Mouse (Mus musculus): ENCODE results near the gene Arf5.

The Arf5 gene

DNA sequence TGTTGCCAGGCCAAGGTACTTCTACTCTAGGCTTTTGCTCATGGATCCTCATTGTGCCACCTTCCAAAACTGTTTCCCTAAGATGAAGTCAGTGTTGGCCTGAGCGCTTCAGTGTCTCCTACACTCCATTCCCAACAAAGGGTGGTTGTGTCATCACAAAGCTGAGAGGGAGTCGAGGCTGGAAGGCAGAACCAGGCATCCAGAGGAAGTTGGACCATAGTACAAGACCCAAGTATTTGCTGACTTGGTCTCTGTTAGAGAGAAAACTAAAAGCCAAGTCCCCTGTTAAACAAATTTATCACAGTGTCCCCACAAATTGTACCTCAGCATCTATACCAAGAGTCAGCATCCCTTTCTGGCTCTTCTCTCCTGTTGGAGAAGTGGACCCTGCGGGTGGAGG lies 4.9 kb downstream of the Arf5 start, which contains the start of gene Gcc1:
TSS of gene Gcc1 (minus strand) at position 101 of the 400 bp plus-strand sequence.
- DNase-seq (ENCODE audit: low spot score in 2 of 2) = no peak

DNA sequence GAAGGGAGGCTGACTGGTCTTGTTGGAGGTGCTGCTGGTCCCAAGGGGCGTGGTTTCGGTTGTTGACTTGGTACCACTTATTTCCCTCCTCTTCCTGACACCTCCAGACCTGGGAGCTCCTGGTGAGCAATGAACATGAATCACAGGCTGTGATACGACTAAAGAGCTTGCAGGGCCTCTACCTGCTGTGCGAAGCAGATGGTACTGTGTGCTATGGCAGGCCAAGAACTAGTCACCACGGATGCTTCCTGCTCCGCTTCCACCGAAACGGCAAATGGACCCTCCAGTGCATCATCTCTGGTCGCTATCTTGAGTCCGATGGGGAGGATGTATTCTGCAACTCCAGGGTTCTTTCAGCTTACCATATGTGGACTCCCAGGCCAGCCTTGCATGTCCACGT lies 6.5 kb downstream of the Arf5 start:
- no peak for DNase-seq (ENCODE audit: low spot score in 2 of 2)

DNA sequence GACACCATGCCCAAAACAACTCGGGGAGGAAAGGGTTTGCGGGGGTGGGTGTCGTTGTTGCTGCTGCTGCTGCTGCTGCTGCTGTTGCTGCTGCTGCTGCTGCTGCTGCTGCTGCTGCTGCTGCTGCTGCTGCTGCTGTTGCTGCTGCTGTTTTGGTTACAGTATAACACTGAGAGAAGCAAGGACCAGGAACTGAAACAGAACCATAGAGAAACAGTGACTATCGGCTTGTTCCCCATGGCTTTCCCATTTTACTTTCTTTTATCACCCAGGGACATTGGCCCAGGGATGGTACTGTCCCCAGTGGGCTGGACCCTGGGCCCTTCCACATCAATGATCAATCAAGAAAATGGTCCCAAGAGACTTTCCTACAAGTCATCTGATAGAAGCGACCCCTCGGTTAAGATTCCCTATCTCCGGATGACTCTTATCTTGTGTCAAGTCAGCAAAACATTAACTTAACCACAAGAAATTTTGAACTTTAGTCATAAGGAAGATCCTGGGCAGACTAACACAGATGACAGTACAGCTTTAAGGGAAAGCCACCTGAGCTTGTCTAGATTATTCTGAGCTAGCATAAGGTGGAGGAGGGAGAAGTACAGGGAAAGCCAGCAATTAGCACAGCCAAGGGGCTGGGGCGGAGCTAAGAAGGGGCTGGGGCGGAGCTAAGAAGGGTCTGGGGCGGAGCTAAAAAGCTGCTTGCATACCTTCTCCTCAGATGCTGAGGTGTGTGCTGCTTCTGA lies 7.6 kb downstream of the Arf5 start:
- DNase-seq (ENCODE audit: low spot score in 2 of 2) = no peak

DNA sequence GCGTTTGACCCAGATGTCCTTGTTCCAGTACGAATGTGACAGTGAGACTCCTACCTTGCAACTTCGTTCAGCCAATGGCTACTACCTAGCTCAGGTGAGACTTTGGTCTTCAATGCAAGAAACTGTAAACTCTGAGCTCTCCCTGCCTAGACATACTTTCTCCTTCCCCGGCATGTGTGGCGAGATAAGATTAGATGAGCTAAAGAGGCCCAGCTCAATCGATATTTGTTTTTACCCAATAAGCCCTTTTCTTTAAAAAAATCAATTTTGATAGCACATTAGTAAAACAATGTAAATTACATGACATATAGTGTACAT lies 8.1 kb downstream of the Arf5 start:
- DNase-seq (ENCODE audit: low spot score in 2 of 2) = no peak

DNA sequence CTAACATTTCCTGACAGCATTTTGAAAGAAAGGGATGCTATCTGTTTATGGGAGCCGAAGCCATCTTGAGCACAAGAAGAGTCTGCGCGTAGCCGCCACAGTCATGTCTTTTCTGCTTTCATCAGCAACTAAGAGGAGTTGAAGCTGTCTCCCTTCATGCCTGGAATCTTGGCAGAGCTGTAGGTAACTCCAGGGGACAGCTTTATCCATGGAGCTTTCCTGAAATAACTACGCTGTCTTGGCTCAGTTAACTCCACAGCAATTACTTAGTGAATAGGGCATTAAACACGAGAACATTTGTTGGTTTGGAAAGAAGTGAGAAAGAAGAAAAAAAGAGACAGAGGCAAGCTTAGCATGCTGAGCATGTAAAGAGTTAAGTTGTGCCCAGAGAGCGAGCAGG lies 24.6 kb downstream of the Arf5 start:
- no peak for DNase-seq (ENCODE audit: low spot score in 2 of 2)

DNA sequence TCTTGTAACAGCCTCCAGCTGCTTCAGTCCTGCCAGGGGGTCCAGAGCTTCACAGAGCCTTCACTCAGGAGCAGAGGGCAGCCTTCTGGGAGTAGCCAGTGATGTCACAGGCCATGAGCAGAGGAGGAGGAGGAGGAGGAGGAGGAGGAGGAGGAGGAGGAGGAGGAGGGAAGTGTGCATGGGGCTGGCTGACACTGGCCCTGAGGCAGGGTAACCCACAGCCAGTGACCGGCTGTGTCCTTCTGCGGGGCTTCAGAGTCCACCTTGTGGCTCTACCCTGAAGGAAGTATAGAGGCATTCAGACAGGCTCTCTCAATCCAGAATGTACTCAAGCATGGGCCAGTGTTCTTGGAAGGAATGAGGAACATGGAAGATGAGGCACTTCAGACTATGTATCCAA lies 25.9 kb downstream of the Arf5 start, which contains the start of gene Pax4:
TSS of gene Pax4 (minus strand) at position 101 of the 400 bp plus-strand sequence.
- no peak for DNase-seq (ENCODE audit: low spot score in 2 of 2)

DNA sequence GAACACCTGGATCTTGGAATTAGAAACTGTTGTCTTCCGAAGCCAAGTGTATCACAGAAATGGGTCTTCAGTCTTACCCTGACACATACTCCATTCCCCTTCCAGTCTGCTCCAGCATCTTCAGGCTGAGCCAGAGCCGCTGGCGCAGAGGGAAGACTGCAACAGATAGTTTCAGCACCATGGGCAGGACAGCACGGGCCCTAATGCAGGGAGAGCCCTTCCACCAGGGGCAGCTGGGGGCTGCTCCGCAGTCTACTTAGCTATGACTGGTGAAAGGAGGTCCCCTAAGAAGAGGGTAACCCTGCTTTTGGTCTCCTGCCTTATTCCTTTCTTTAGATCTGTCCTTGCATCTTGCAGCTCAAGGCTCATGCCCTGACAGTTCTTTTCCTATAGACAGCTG lies 27.1 kb downstream of the Arf5 start:
- DNase-seq (ENCODE audit: low spot score in 2 of 2) = no peak

DNA sequence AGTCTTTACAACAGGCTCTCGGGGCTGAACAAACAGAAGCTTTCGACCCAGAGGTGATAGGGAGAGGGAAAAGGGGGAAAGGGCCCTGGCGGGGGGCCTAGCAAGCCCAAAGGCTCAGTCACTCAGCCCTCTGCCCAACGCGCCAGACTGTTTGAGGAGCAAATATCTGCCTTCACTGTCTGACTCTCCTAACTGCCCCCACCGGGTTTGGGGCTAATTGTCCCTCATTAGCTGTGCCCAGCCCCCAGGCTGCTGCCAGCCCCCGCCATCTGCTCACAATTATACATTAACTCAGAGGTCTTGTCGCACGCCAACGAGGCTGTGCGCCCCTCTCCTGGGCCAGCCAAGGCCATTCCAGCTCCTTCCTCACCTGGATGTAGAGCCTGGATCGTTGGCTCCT lies 27.6 kb downstream of the Arf5 start:
- no peak for DNase-seq (ENCODE audit: low spot score in 2 of 2)

DNA sequence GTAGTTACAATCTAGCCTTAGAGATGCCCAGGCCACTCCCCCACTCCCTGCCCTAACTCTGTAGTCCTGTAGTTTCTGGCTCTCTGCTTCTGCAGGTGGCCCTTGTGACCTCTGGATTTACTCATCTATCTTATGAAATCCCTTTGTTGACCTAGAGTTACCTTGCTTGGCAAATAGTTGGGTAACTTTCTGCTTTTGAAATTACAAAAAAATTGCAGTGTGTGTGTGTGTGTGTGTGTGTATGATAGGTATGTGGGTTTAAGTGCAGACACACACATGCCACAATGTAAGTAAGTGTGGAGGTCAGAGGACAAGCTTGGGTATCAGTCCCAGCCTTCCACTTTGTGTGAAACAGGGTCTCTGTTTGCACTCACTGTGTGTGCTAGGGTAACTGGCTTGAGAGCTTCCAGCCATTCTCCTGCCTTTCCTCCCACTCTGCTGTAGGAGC lies 35.9 kb downstream of the Arf5 start:
- no peak for DNase-seq (ENCODE audit: low spot score in 2 of 2)

DNA sequence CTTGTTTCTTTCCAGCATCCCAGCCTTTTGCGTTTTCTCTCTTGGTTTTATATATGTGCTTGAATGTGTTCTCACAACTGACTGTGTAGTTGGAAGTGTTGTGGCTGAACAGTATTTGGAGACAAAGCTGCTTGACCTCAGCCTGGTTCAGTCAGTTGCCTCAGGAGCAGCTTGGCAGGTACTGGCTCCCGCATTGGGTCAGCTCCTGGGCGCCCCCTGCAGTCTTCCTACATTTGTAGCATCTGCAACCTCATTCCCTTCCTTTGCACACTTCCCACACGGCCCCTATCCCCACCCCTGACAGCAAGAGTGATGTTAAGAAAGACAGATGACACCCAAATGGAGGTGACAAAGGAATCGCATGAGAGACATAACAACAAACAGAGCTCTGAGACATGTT lies 37.2 kb downstream of the Arf5 start:
- peak; percentile 56 to 58 for DNase-seq (ENCODE audit: low spot score in 2 of 2)

DNA sequence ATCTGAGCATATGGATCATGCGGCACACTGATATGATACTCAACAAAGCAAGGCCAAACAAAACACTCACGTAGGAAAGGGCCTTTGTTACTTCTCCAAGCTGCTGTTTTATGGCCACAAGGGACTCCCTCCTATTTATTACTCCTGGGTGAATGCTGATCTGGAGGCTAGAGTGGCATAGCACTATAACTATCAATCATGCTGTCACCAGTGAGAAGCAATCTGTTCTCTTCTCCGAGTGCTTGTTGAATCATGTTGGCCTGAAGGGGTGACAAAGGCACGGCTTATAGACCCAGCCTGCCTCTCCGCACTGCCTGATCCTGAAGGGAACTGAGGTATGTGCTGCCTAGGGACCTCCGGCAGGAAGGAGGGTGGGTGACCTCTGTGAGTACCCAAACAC lies 41.3 kb downstream of the Arf5 start:
- DNase-seq (ENCODE audit: low spot score in 2 of 2) = no peak

DNA sequence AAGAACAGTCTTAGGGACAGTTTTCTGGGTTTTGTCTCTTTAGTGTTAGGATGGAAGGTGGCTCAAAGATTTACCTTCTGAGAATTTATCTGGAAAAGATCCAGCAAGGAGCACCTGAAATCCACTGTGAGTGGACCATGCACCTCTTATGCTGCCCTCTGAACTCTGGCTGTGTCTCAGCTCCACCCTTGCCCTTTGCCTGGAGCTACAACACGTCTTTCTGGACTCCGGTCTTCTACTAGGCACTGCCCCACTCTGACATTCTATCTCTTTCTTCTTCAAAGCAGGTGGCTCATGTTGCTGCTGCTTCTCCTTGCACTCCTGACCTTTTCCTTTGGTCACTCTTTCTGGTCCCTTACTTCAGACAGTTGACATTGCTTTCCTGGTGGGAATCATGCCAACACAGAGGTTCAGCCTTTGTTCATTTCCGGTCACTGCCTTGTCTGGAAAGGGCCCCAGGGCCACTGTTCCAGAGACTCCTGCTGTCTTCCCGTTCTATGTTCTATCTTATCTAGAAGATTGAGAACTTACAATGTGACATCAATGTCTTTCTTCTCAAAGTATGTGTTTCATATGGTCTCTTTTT lies 46.8 kb downstream of the Arf5 start:
- no peak for DNase-seq (ENCODE audit: low spot score in 2 of 2)

DNA sequence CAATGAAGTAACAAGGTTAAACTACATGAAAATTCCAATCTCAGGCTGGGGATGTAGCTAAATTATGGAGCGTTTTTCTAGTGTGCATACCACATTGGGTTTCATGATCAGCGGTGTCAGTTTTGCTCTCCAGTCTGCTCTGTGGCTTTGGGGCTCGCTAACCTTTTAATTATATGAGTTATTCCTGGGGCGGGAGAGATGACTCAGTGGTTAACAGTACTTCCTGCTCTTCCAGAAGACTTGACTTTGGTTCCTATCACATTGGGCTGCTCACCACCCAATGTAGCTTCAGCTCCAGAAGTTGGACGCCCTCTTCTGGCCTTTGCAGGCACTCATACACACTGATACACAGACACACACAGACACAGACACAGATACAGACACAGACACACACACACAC lies 47.3 kb downstream of the Arf5 start:
- no peak for DNase-seq (ENCODE audit: low spot score in 2 of 2)

DNA sequence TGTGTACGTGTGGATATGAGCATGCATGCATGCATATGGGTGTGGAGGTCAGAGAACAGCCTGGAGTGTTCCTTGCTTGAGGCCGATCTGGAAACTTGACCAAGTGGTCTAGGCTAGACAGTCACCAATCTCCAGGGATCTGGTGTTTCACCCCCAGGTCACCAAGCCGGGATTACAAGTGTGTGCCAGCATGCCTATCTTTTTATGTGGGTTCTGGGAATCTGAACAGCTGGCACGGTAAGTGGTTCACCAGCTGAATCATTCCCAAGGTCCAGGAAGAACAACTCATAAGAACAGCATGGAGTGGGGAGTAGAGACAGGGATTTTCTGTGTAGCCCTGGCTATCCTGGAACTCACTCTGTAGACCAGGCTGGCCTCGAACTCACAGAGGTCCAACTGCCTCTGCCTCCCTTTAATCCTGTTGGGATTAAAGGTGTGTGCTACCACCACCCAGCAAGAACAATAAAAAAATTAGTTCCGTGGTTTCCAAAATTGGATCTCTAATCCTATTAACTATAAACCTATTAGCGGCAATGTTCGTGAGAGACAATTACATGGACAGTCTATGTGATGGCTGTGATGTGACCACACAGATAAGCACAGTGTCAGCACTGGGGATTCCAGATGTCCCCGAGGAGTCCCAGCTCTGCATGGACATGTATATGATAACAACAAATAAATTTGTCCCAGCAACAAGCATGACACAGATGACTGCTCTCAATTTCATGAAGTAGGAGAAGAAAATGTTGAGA lies 48.1 kb downstream of the Arf5 start:
- DNase-seq (ENCODE audit: low spot score in 2 of 2) = no peak

DNA sequence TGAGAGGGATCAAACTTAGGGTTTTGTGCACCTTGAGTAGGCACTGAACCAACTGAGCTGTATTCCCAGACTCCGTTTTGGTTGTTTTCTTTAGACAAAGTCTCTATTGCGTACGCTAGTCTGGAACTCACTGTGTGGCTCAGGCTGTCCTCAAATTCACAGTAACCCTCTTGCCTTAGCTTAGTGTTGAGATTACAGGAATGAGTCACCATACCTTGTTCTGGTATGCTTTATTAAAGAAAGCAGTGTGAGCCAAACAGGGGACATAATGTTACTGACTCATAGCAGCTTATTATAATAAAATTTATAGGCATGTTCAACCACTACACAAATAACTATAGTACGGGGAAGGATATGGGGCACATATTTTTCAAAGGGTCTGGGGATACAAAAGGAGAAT lies 50.9 kb downstream of the Arf5 start:
- DNase-seq (ENCODE audit: low spot score in 2 of 2) = no peak

DNA sequence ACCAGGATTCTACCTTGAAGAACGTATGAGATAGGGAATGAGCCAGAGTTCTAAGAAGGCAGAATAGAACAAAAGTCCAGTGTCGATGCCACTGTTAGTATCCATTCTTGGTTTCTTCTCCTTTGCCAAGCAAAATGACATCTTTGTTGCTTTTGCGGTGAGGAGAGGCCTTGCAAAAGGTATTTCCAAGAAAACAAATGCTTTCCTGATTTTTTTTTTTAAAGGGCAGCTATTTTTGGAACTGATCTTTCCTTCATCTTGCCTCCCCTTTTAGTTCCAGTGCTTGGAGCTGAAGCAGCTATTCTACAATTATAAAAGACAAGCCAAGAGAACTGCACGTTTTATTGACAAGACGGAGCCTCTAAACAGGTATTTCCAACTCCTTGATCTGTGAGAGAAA lies 51.5 kb downstream of the Arf5 start, which contains the start of gene Snd1:
TSS of gene Snd1 (plus strand) at position 301 of the 400 bp plus-strand sequence.
- DNase-seq (ENCODE audit: low spot score in 2 of 2) = no peak

Measured in right cerebral cortex, adult 2 months (tissue).